Comparison of ENCODE assay signal across 11 mouse cellular contexts in the genomic region with DNA sequence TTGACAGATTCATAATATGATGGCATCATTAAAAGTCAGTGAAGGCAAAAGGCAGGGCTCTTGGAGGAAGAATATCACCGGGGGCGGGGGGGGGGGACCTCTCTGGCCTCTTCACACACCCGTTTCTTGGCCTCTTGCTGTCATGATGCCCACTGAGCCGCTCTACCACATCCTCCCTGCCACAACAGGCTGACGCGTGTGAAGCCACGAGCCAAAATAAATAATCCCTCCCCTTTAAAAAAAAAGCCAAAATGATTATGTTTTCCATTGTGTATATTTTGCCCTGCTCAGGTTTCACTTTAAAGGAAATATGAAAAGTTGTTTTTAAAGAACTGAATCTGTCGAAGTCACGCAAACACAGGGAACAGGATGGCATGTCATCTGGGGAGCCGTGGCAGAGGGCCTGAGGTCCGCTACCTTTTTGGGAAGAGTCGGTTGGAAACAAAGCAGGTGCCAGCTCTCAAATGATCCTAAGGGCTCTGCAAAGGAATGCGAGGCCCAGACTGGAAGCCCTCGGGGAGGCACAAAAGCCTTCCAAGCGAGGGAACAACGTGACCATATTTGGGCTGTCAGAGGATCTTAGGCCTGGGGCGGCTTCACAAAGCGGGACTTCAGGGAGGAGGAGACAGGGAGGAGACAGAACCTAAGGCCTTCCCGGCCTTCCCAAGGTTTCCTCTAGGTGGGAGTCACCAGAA. TPM values are rescaled to one million over a fixed set of nuclear protein-coding genes. Genes with fewer than 3 reads are reported as not detected.
DNase-seq lines count a peak whose midpoint lies in the region; ATAC-seq and TF ChIP-seq lines count a peak whose summit lies in the region.
"Had no signal": no experiment of that assay in that cellular context is flagged by ENCODE, and none has a peak within 500 bp of the region (broad histone marks: within the 10 kb centered on the region; RNA-seq: fewer than 3 reads in every experiment).

No protein-coding gene starts in this region.

- ATAC-seq in embryonic facial prominence, embryonic 15.5 days (ENCODE audit: insufficient number of reproducible peaks, low FRiP score, low TSS enrichment, low read depth): peak; percentile 24; the same call in 1 of the 2 replicates
- peak; percentile 47 for ATAC-seq in lung, postnatal 0 days

- peaks cover 58% of the 10 kb centered on the region for H3K4me1 ChIP-seq in embryonic facial prominence, embryonic 15.5 days
- H3K4me1 ChIP-seq in lung, postnatal 0 days (ENCODE audit: insufficient read depth, low read depth, low read length): peaks cover 25% of the 10 kb centered on the region

- peak overlapping the region; percentile 68 for H3K27ac ChIP-seq in embryonic facial prominence, embryonic 15.5 days (replicated peaks)
- peak overlapping the region; percentile 73 for H3K27ac ChIP-seq in lung, postnatal 0 days (ENCODE audit: low read length)

- H3K4me2 ChIP-seq in embryonic facial prominence, embryonic 15.5 days (replicated peaks): no peak overlapping the region
- no peak overlapping the region for H3K4me2 ChIP-seq in lung, postnatal 0 days (replicated peaks; ENCODE audit: low read depth, low read length)

- 30% methylated on average over 19 of the region's 19 CpGs for WGBS in embryonic facial prominence, embryonic 15.5 days
- 38% methylated on average over 19 of the region's 19 CpGs for WGBS in lung, postnatal 0 days

- TF ChIP-seq EP300 in lung, postnatal 0 days (IDR thresholded peaks at IDR 0.05): no peak

- peak; percentile 40 to 56 for DNase-seq in kidney, postnatal 4 days
- no peak for DNase-seq in kidney, adult 18-20 months
- DNase-seq in Muller cell, postnatal 12 days (ENCODE audit: inconsistent ontology term): peak; percentile 80
- peak; percentile 45 for DNase-seq in lung, postnatal 0 days (ENCODE audit: low spot score)
- no peak for DNase-seq in adrenal gland, adult (ENCODE audit: inconsistent age in 2 of 2, low spot score in 1 of 2)
- no peak for DNase-seq in adrenal gland, postnatal 14 days
- DNase-seq in frontal cortex, adult 2 months (ENCODE audit: extremely low spot score in 1 of 2, low spot score in 1 of 2): no peak
- DNase-seq: cerebellum, adult 9-10 months; kidney, postnatal 36 days; thymus, adult 18-20 months had no signal

- no peaks in the 10 kb centered on the region for H3K9me3 ChIP-seq in embryonic facial prominence, embryonic 15.5 days (replicated peaks)
- H3K9me3 ChIP-seq in lung, postnatal 0 days (ENCODE audit: low read length): no peaks in the 10 kb centered on the region

- H3K9ac ChIP-seq in embryonic facial prominence, embryonic 15.5 days: no peak overlapping the region
- H3K9ac ChIP-seq in lung, postnatal 0 days (replicated peaks; ENCODE audit: low read depth): no peak overlapping the region

- H3K4me3 ChIP-seq in embryonic facial prominence, embryonic 15.5 days (replicated peaks): no peak overlapping the region
- H3K4me3 ChIP-seq in lung, postnatal 0 days (ENCODE audit: low read depth, low read length): no peak overlapping the region

- no peak; the same call in 1 of the 2 replicates for TF ChIP-seq CTCF in lung, postnatal 0 days (IDR thresholded peaks at IDR 0.05)

- H3K36me3 ChIP-seq in embryonic facial prominence, embryonic 15.5 days: peaks cover 30% of the 10 kb centered on the region
- H3K36me3 ChIP-seq in lung, postnatal 0 days (ENCODE audit: insufficient read depth, low read length): no peaks in the 10 kb centered on the region

- H3K27me3 ChIP-seq in embryonic facial prominence, embryonic 15.5 days: no peaks in the 10 kb centered on the region
- no peaks in the 10 kb centered on the region for H3K27me3 ChIP-seq in lung, postnatal 0 days (replicated peaks; ENCODE audit: insufficient read depth, low read length)

RNA-seq across cellular contexts. Expression of a gene that starts 51.9 kb away (rescaled TPM):
- polyA plus RNA-seq in embryonic facial prominence, embryonic 15.5 days (2015; fragmentation: Nextera tagmentation; extraction: Ambion mirVana): 35.6 and 35.7 TPM in 2 replicates
- polyA plus RNA-seq in lung, postnatal 0 days (2015; fragmentation: Nextera tagmentation; extraction: Ambion mirVana): 30.0 and 31.0 TPM in 2 replicates
- total RNA-seq in adrenal gland, postnatal 14 days (2021): 35.8 and 54.6 TPM in 2 replicates
- 82.7 and 95.8 TPM in 2 replicates for polyA plus RNA-seq in frontal cortex, adult 2 months (2012; rRNA removed)

Comparison
In these comparisons a context has a peak if more than half of its experiments do, and no peak if none do; other contexts are left out.
1. DNase-seq: peak in kidney, postnatal 4 days (2 of 2), Muller cell, postnatal 12 days (single experiment) and lung, postnatal 0 days (single experiment); none in kidney, adult 18-20 months (single experiment), adrenal gland, adult (0 of 2), adrenal gland, postnatal 14 days (single experiment) and frontal cortex, adult 2 months (0 of 2).